Mouse (Mus musculus) adrenal gland, postnatal 10 days (tissue): ENCODE measurements around the gene Prokr2. TPM values are rescaled to one million over a fixed set of nuclear protein-coding genes. Genes with fewer than 3 reads are reported as not detected.

Source experiments
- total RNA-seq, 2 experiments: library from RNA; stranded (reverse); gene quantifications; 2 replicates each; pipeline ENCODE4 v1.2.3; 2021

Prokr2 gene
- total RNA-seq, 2 experiments from 2014 or later = not detected

Other genes starting within 250 kb of the Prokr2 start
- 10 to 100 TPM; 36.6 to 66.0 TPM for gene Slc23a2, start 240.3 kb downstream of the Prokr2 start, total RNA-seq
- 10 to 100 TPM; 29.1 to 31.3 TPM for gene Tmem230, start 137.6 kb downstream of the Prokr2 start, total RNA-seq
- 100 to 1,000 TPM; 105 to 109 TPM for gene Pcna, start 132.1 kb downstream of the Prokr2 start, total RNA-seq
- gene Cds2, start 122.3 kb downstream of the Prokr2 start, total RNA-seq = 10 to 100 TPM; 52.2 to 54.9 TPM
- 10 to 100 TPM; 32.5 to 46.9 TPM for gene Gpcpd1, start 202.3 kb upstream of the Prokr2 start, total RNA-seq